Mouse (Mus musculus) ES-Bruce4 (cell line): ENCODE data around the gene Fopnl.

Experiments used
- CTCF ChIP-seq: IDR thresholded peaks from one replicate; pipeline ENCODE4 v1.8.1; 2011; ENCODE audit warnings: low read depth, low read length
- EP300 ChIP-seq: IDR thresholded peaks from 2 replicates; pipeline ENCODE4 v1.6.1; 2011; ENCODE audit warnings: low read depth, low read length; ENCODE audit not compliant: insufficient read depth
- POLR2A ChIP-seq: IDR thresholded peaks from one replicate; pipeline ENCODE4 v1.8.1; 2011; ENCODE audit warnings: low read length; ENCODE audit not compliant: insufficient read depth

- TF ChIP-seq CTCF (no peak), EP300 (no peak), POLR2A (no peak)
These were observed 2.5 kb upstream of the Fopnl start for GRCm38 (mm10) chr16:14319681-14320080.
